In the genomic region with DNA sequence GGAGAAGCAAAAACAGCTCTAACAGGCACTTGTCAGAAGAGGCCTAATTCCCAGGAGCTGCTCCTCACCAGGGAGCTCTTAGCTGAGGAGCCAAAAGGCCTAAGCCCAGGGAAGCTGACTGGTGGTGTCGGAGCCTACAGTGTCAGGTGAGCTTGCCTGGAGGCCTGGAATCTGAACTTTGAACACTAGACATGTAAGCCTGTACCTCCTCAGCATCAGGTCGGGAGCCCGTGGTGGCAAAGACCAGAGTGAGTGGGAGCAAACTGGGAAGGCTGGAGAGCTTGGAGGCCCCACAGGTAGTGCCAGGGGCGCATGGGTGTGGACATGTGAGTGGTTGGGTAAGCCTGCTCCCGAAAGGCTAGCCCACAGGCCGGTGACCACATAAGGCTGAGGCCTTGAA, we compare ENCODE assay signal across 30 mouse cellular contexts. TPM values are rescaled to one million over a fixed set of nuclear protein-coding genes. Genes with fewer than 3 reads are reported as not detected.
DNase-seq lines count a peak whose midpoint lies in the region; ATAC-seq and TF ChIP-seq lines count a peak whose summit lies in the region.
"Had no signal": no experiment of that assay in that cellular context is flagged by ENCODE, and none has a peak within 500 bp of the region (broad histone marks: within the 10 kb centered on the region; RNA-seq: fewer than 3 reads in every experiment).

No protein-coding gene starts in this region.

- no peak overlapping the region for H3K9ac ChIP-seq in liver, postnatal 0 days (replicated peaks)
- H3K9ac ChIP-seq in liver, embryonic 11.5 days (ENCODE audit: low read depth, low read length): no peak overlapping the region
- H3K9ac ChIP-seq in intestine, postnatal 0 days (ENCODE audit: low read depth, low read length): no peak overlapping the region
- H3K9ac ChIP-seq: embryonic facial prominence, embryonic 13.5 days; heart, embryonic 13.5 days; hindbrain, embryonic 15.5 days; limb, embryonic 13.5 days; liver, embryonic 14.5 days; lung, embryonic 14.5 days; midbrain, embryonic 13.5 days had no signal

- no peak overlapping the region for H3K4me2 ChIP-seq in liver, postnatal 0 days (ENCODE audit: low read depth, low read length)
- no peak overlapping the region for H3K4me2 ChIP-seq in liver, embryonic 11.5 days
- no peak overlapping the region for H3K4me2 ChIP-seq in intestine, postnatal 0 days (replicated peaks; ENCODE audit: low read depth)
- H3K4me2 ChIP-seq: embryonic facial prominence, embryonic 13.5 days; heart, embryonic 13.5 days; hindbrain, embryonic 15.5 days; limb, embryonic 13.5 days; lung, embryonic 14.5 days; midbrain, embryonic 13.5 days had no signal

- TF ChIP-seq EP300 in liver, postnatal 0 days (IDR thresholded peaks at IDR 0.05; ENCODE audit: low read depth): no peak

- TF ChIP-seq CTCF in kidney, adult 2 months (conservative IDR thresholded peaks at IDR 0.05; ENCODE audit: insufficient read depth, insufficient read length, low read depth, low read length): no peak
- no peak for TF ChIP-seq CTCF in liver, postnatal 0 days (IDR thresholded peaks at IDR 0.05; ENCODE audit: low read depth)
- no peak for TF ChIP-seq CTCF in intestine, postnatal 0 days (IDR thresholded peaks at IDR 0.05; ENCODE audit: low read depth)

- H3K36me3 ChIP-seq in kidney, adult 2 months (ENCODE audit: control insufficient read depth, insufficient read depth, low read length): no peaks in the 10 kb centered on the region
- no peaks in the 10 kb centered on the region; the same call in 1 of the 2 replicates for H3K36me3 ChIP-seq in liver, postnatal 0 days (replicated peaks; ENCODE audit: insufficient read depth, low read length)
- no peaks in the 10 kb centered on the region for H3K36me3 ChIP-seq in liver, embryonic 11.5 days (ENCODE audit: control insufficient read depth, insufficient read depth, low read length)
- H3K36me3 ChIP-seq in intestine, postnatal 0 days (ENCODE audit: control insufficient read depth, insufficient read depth): no peaks in the 10 kb centered on the region; the same call in 1 of the 2 replicates
- H3K36me3 ChIP-seq: embryonic facial prominence, embryonic 13.5 days; forebrain, embryonic 10.5 days; heart, embryonic 13.5 days; hindbrain, embryonic 10.5 days; hindbrain, embryonic 15.5 days; limb, embryonic 13.5 days; midbrain, embryonic 13.5 days had no signal

- peak; percentile 49; the same call in 1 of the 2 replicates for ATAC-seq in liver, postnatal 0 days
- no peak for ATAC-seq in liver, embryonic 11.5 days (replicated peaks; ENCODE audit: low FRiP score)
- ATAC-seq in intestine, postnatal 0 days: peak; percentile 87
- ATAC-seq in megakaryocyte progenitor cell, adult 5-6 weeks (replicated peaks; ENCODE audit: poor library complexity): no peak
- ATAC-seq: forebrain, embryonic 16.5 days; inflammation-experienced regulatory T-cells, adult 6 months; midbrain, embryonic 13.5 days had no signal

- H3K4me1 ChIP-seq in kidney, adult 2 months (ENCODE audit: control insufficient read depth, insufficient read depth, low read length): no peaks in the 10 kb centered on the region
- H3K4me1 ChIP-seq in liver, postnatal 0 days (ENCODE audit: insufficient read depth): no peaks in the 10 kb centered on the region
- H3K4me1 ChIP-seq in liver, embryonic 11.5 days (replicated peaks; ENCODE audit: control insufficient read depth, insufficient read depth, low read length): no peaks in the 10 kb centered on the region
- H3K4me1 ChIP-seq in intestine, postnatal 0 days (replicated peaks; ENCODE audit: control insufficient read depth, insufficient read depth, low read length): no peaks in the 10 kb centered on the region
- H3K4me1 ChIP-seq: hindbrain, embryonic 15.5 days; megakaryocyte, embryonic 14.5 days had no signal

- TF ChIP-seq POLR2A in kidney, adult 2 months (IDR thresholded peaks at IDR 0.05; ENCODE audit: low read depth, low read length): no peak

- no peak overlapping the region for H3K27ac ChIP-seq in kidney, adult 2 months (ENCODE audit: insufficient read depth, low read depth, low read length)
- no peak overlapping the region for H3K27ac ChIP-seq in liver, postnatal 0 days (ENCODE audit: low read depth)
- H3K27ac ChIP-seq in liver, embryonic 11.5 days (ENCODE audit: low read depth, low read length): no peak overlapping the region
- no peak overlapping the region; the same call in 1 of the 2 replicates for H3K27ac ChIP-seq in intestine, postnatal 0 days (ENCODE audit: low read depth, low read length)
- H3K27ac ChIP-seq: embryonic facial prominence, embryonic 13.5 days; forebrain, embryonic 10.5 days; heart, adult 2 months; heart, embryonic 13.5 days; hindbrain, embryonic 10.5 days; hindbrain, embryonic 15.5 days; limb, embryonic 13.5 days; liver, embryonic 14.5 days; midbrain, embryonic 13.5 days had no signal

- peak; percentile 32 for DNase-seq in kidney, adult 2 months
- no peak for DNase-seq in kidney, postnatal 14 days
- no peak for DNase-seq in liver, postnatal 0 days
- DNase-seq in liver, embryonic 11.5 days (ENCODE audit: low spot score): no peak
- DNase-seq in urinary bladder, postnatal 14 days (ENCODE audit: low spot score): no peak
- DNase-seq: adrenal gland, postnatal 25 days; cerebellum, adult 11-12 months; cerebellum, adult 9-11 months; heart, adult 2 months; heart, postnatal 10 days; kidney, postnatal 4 days; lung, embryonic 14.5 days; lung, postnatal 36 days; retina, postnatal 1 day; right cerebral cortex, postnatal 25 days; thymus, adult 18-20 months; thymus, postnatal 25 days had no signal

- H3K27me3 ChIP-seq in kidney, adult 2 months (replicated peaks; ENCODE audit: control insufficient read depth, insufficient read depth, low read length): no peaks in the 10 kb centered on the region
- H3K27me3 ChIP-seq in liver, postnatal 0 days (ENCODE audit: insufficient read depth, low read length): no peaks in the 10 kb centered on the region
- no peaks in the 10 kb centered on the region for H3K27me3 ChIP-seq in liver, embryonic 11.5 days (replicated peaks; ENCODE audit: control insufficient read depth, insufficient read depth, low read length)
- H3K27me3 ChIP-seq in intestine, postnatal 0 days (replicated peaks; ENCODE audit: control insufficient read depth, insufficient read depth, low read length): no peaks in the 10 kb centered on the region
- H3K27me3 ChIP-seq: embryonic facial prominence, embryonic 13.5 days; heart, embryonic 13.5 days; hindbrain, embryonic 15.5 days; limb, embryonic 13.5 days; midbrain, embryonic 13.5 days had no signal

- H3K4me3 ChIP-seq in kidney, adult 2 months (ENCODE audit: insufficient read depth, low read depth, low read length): no peak overlapping the region
- H3K4me3 ChIP-seq in liver, postnatal 0 days (ENCODE audit: low read depth, low read length): no peak overlapping the region
- H3K4me3 ChIP-seq in liver, embryonic 11.5 days (ENCODE audit: low read depth, low read length): no peak overlapping the region
- no peak overlapping the region for H3K4me3 ChIP-seq in intestine, postnatal 0 days (ENCODE audit: low read depth, low read length)
- H3K4me3 ChIP-seq: embryonic facial prominence, embryonic 13.5 days; forebrain, embryonic 10.5 days; heart, adult 2 months; heart, embryonic 13.5 days; hindbrain, embryonic 10.5 days; hindbrain, embryonic 15.5 days; limb, embryonic 13.5 days; megakaryocyte, embryonic 14.5 days; midbrain, embryonic 13.5 days had no signal

- WGBS in kidney, adult 2 months: 75% methylated on average over 6 of the region's 6 CpGs
- 65% methylated on average over 6 of the region's 6 CpGs for WGBS in liver, postnatal 0 days (ENCODE audit: insufficient replicate concordance)
- WGBS in liver, embryonic 11.5 days: 81% methylated on average over 6 of the region's 6 CpGs
- 60% methylated on average over 6 of the region's 6 CpGs for WGBS in intestine, postnatal 0 days

- H3K9me3 ChIP-seq in liver, postnatal 0 days (ENCODE audit: low read length): no peaks in the 10 kb centered on the region
- no peaks in the 10 kb centered on the region for H3K9me3 ChIP-seq in liver, embryonic 11.5 days (ENCODE audit: control insufficient read depth, low read length)
- H3K9me3 ChIP-seq in intestine, postnatal 0 days (ENCODE audit: control insufficient read depth): no peaks in the 10 kb centered on the region
- H3K9me3 ChIP-seq: embryonic facial prominence, embryonic 13.5 days; forebrain, embryonic 10.5 days; heart, embryonic 13.5 days; hindbrain, embryonic 10.5 days; hindbrain, embryonic 15.5 days; limb, embryonic 13.5 days; midbrain, embryonic 13.5 days had no signal

RNA-seq across cellular contexts. Expression of a gene that starts 37.6 kb away (rescaled TPM):
- polyA plus RNA-seq in kidney, adult 2 months (2012; rRNA removed): 7.0 and 8.3 TPM in 2 replicates
- polyA plus RNA-seq in liver, postnatal 0 days (2015; fragmentation: Nextera tagmentation; extraction: Ambion mirVana): 4.0 and 4.8 TPM in 2 replicates
- polyA plus RNA-seq in liver, embryonic 11.5 days (2014; fragmentation: Nextera tagmentation; extraction: Ambion mirVana): 12.2 and 17.2 TPM in 2 replicates
- 9.0 and 9.6 TPM in 2 replicates for polyA plus RNA-seq in intestine, postnatal 0 days (2015; fragmentation: Nextera tagmentation; extraction: Ambion mirVana)
- total RNA-seq in megakaryocyte progenitor cell, adult 5-6 weeks (2015): 76.0 and 84.5 TPM in 2 replicates
- total RNA-seq in megakaryocyte progenitor cell, adult 5-6 weeks (2017): 57.9 and 61.8 TPM in 2 replicates

Comparison
In these comparisons a context has a peak if more than half of its experiments do, and no peak if none do; other contexts are left out.
1. ATAC-seq: peak in liver, postnatal 0 days (single experiment) and intestine, postnatal 0 days (single experiment); none in liver, embryonic 11.5 days (single experiment) and megakaryocyte progenitor cell, adult 5-6 weeks (single experiment).